20 mouse cellular contexts compared by ENCODE assay signal in genomic region chr12:71983102-71983715, GRCm38 (mm10).
DNase-seq lines count a peak whose midpoint lies in the region; ATAC-seq and TF ChIP-seq lines count a peak whose summit lies in the region.
"Had no signal": no experiment of that assay in that cellular context is flagged by ENCODE, and none has a peak within 500 bp of the region (broad histone marks: within the 10 kb centered on the region; RNA-seq: fewer than 3 reads in every experiment).

No protein-coding gene starts in this region.

- H3K4me1 ChIP-seq in midbrain, embryonic 16.5 days (ENCODE audit: control insufficient read depth, insufficient read depth, low read length), result no peaks in the 10 kb centered on the region
- no peaks in the 10 kb centered on the region for H3K4me1 ChIP-seq in midbrain, postnatal 0 days (ENCODE audit: insufficient read depth, low read length)
- peaks cover 33% of the 10 kb centered on the region for H3K4me1 ChIP-seq in heart, postnatal 0 days (ENCODE audit: control insufficient read depth, insufficient read depth)
- H3K4me1 ChIP-seq: neural tube, embryonic 15.5 days had no signal

- intact Hi-C loops in gastrocnemius, postnatal 14 days (cut with DNase I; ENCODE audit: low total_unique reads), result no loop called here

- no peak overlapping the region for H3K9ac ChIP-seq in midbrain, embryonic 16.5 days (ENCODE audit: low read depth, low read length)
- H3K9ac ChIP-seq in midbrain, postnatal 0 days (replicated peaks; ENCODE audit: low read length, poor library complexity, severe bottlenecking), result no peak overlapping the region
- no peak overlapping the region for H3K9ac ChIP-seq in heart, postnatal 0 days (replicated peaks; ENCODE audit: low read depth, low read length)
- H3K9ac ChIP-seq: limb, embryonic 15.5 days; midbrain, embryonic 12.5 days; neural tube, embryonic 15.5 days had no signal

- peaks cover 40% of the 10 kb centered on the region for H3K36me3 ChIP-seq in midbrain, embryonic 16.5 days (ENCODE audit: control insufficient read depth, insufficient read depth, low read length)
- H3K36me3 ChIP-seq in midbrain, postnatal 0 days (ENCODE audit: insufficient read depth, low read length), result peaks cover 25% of the 10 kb centered on the region
- peaks cover 69% of the 10 kb centered on the region for H3K36me3 ChIP-seq in heart, postnatal 0 days (replicated peaks; ENCODE audit: control insufficient read depth, insufficient read depth, low read length)

- H3K27me3 ChIP-seq in midbrain, embryonic 16.5 days (ENCODE audit: control insufficient read depth, insufficient read depth, low read depth, low read length), result no peaks in the 10 kb centered on the region
- no peaks in the 10 kb centered on the region for H3K27me3 ChIP-seq in midbrain, postnatal 0 days (ENCODE audit: insufficient read depth, low read length)
- H3K27me3 ChIP-seq in heart, postnatal 0 days (ENCODE audit: control insufficient read depth, insufficient read depth, low read length), result no peaks in the 10 kb centered on the region
- H3K27me3 ChIP-seq: CH12.LX; limb, embryonic 15.5 days; midbrain, embryonic 12.5 days; neural tube, embryonic 15.5 days had no signal

- no peaks in the 10 kb centered on the region for H3K9me3 ChIP-seq in midbrain, embryonic 16.5 days (replicated peaks; ENCODE audit: control insufficient read depth, low read length, poor library complexity, severe bottlenecking)
- H3K9me3 ChIP-seq in midbrain, postnatal 0 days (ENCODE audit: low read length), result no peaks in the 10 kb centered on the region
- H3K9me3 ChIP-seq in heart, postnatal 0 days (replicated peaks; ENCODE audit: control insufficient read depth, low read length), result no peaks in the 10 kb centered on the region
- H3K9me3 ChIP-seq: hindbrain, embryonic 10.5 days; limb, embryonic 15.5 days; midbrain, embryonic 12.5 days; neural tube, embryonic 15.5 days had no signal

- WGBS in midbrain, embryonic 16.5 days, result 87% methylated on average over 10 of the region's 10 CpGs
- 86% methylated on average over 10 of the region's 10 CpGs for WGBS in midbrain, postnatal 0 days
- WGBS in heart, postnatal 0 days, result 37% methylated on average over 10 of the region's 10 CpGs

- DNase-seq in heart, adult 11 months, result peak; percentile 96
- no peak for DNase-seq in heart, adult 8-10 months (ENCODE audit: low spot score)
- no peak for DNase-seq in midbrain, postnatal 0 days (ENCODE audit: low spot score)
- DNase-seq in gastrocnemius, postnatal 14 days, result peak; percentile 40
- no peak for DNase-seq in heart, postnatal 0 days (ENCODE audit: low spot score)
- DNase-seq in left cerebral cortex, adult 9 months (ENCODE audit: low spot score in 2 of 2), result no peak
- no peak for DNase-seq in left cerebral cortex, adult 8-10 months (ENCODE audit: low spot score in 2 of 2)
- DNase-seq: adrenal gland, postnatal 36 days; cerebellum, adult 2 months; kidney, adult 2 months; kidney, postnatal 4 days had no signal

- H3K4me2 ChIP-seq in midbrain, embryonic 16.5 days (ENCODE audit: low read length), result no peak overlapping the region
- H3K4me2 ChIP-seq in midbrain, postnatal 0 days (ENCODE audit: low read depth, low read length, poor library complexity, severe bottlenecking), result no peak overlapping the region
- no peak overlapping the region for H3K4me2 ChIP-seq in heart, postnatal 0 days (ENCODE audit: low read depth, low read length)
- H3K4me2 ChIP-seq: limb, embryonic 15.5 days; midbrain, embryonic 12.5 days; neural tube, embryonic 15.5 days had no signal

- no peak for TF ChIP-seq EP300 in heart, postnatal 0 days (IDR thresholded peaks at IDR 0.05; ENCODE audit: low read depth)

- no peak overlapping the region for H3K27ac ChIP-seq in midbrain, embryonic 16.5 days (ENCODE audit: low read length)
- no peak overlapping the region for H3K27ac ChIP-seq in midbrain, postnatal 0 days (ENCODE audit: low read depth, low read length)
- H3K27ac ChIP-seq in heart, postnatal 0 days (ENCODE audit: low read depth), result 0 out of 2 replicates have a peak overlapping the region, but pooled peaks have one; percentile 50
- H3K27ac ChIP-seq: hindbrain, embryonic 10.5 days; limb, embryonic 15.5 days; midbrain, embryonic 12.5 days; neural tube, embryonic 15.5 days had no signal

- no peak for TF ChIP-seq CTCF in midbrain, postnatal 0 days (IDR thresholded peaks at IDR 0.05)
- TF ChIP-seq CTCF in heart, postnatal 0 days (IDR thresholded peaks at IDR 0.05; ENCODE audit: low read depth), result no peak

- no peak overlapping the region for H3K4me3 ChIP-seq in midbrain, embryonic 16.5 days (ENCODE audit: low read depth, low read length)
- no peak overlapping the region for H3K4me3 ChIP-seq in midbrain, postnatal 0 days (ENCODE audit: low read depth, low read length)
- no peak overlapping the region for H3K4me3 ChIP-seq in heart, postnatal 0 days (ENCODE audit: low read depth, low read length)
- H3K4me3 ChIP-seq: erythroblast, embryonic 14.5 days; hindbrain, embryonic 10.5 days; limb, embryonic 15.5 days; midbrain, embryonic 12.5 days; myocyte; neural tube, embryonic 15.5 days had no signal

- 0 out of 2 replicates have a peak, but pooled peaks have one; percentile 19 for ATAC-seq in midbrain, embryonic 16.5 days
- no peak for ATAC-seq in midbrain, postnatal 0 days (ENCODE audit: low FRiP score)
- ATAC-seq in heart, postnatal 0 days (ENCODE audit: insufficient read depth, low read depth), result no peak
- ATAC-seq: forebrain, embryonic 14.5 days had no signal

Comparison
In these comparisons a context has a peak if more than half of its experiments do, and no peak if none do; other contexts are left out.
1. DNase-seq: peak in heart, adult 11 months (single experiment) and gastrocnemius, postnatal 14 days (single experiment); none in heart, adult 8-10 months (single experiment), midbrain, postnatal 0 days (single experiment), heart, postnatal 0 days (single experiment), left cerebral cortex, adult 9 months (0 of 2) and left cerebral cortex, adult 8-10 months (0 of 2).